Mouse (Mus musculus): ENCODE measurements around the gene D930020B18Rik.

GRCm38 (mm10) chr10:121596580-121596979, 44.8 kb upstream of the D930020B18Rik start:
- no peak for TF ChIP-seq EP300 (IDR thresholded peaks at IDR 0.05; ENCODE audit: low read depth)
- TF ChIP-seq CTCF (IDR thresholded peaks at IDR 0.05; ENCODE audit: low read depth), result no peak

Measured in heart, postnatal 0 days (tissue).